Mouse (Mus musculus): ENCODE data around the gene Wfdc2. TPM values are rescaled to one million over a fixed set of nuclear protein-coding genes. Genes with fewer than 3 reads are reported as not detected.

Wfdc2 gene
- polyA plus RNA-seq, 1 experiment: not detected

DNA sequence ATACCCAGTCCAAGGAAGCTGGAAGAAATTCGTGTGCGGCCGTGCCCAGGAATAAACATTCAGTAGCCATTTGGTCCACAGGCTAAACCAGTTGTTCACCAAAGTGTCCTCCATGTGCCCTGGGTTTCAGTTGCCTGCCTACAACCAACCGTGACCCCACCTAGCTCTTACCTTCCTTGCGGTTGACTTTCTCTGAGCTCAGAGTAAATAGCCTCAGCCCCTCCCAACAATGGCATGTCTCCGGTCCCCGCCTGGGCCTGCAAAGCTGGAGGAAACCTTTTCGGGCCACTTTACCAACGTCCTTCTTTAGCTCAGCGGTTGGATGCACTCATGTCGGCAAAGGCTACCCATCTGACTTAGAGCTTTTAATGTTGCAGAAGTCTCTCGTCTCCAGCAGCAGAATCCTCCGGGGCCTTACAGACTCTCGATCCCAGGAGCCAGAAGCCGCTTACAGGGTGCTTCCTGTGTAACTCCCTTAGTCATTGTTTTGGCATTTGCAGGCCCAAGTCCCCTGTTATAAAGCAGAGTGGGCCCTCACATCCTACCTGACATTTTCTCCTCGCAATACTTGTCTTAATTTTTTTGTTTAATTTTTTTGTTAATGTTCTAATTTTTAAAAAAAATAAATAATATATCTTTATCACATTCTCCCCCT, 3.1 kb upstream of the Wfdc2 start:
- H3K4me2 ChIP-seq (ENCODE audit: low read depth): no peak overlapping the region
- H3K36me3 ChIP-seq (ENCODE audit: control insufficient read depth, insufficient read depth): no peaks in the 10 kb centered on the region
- H3K4me3 ChIP-seq: no peak overlapping the region
- TF ChIP-seq MYOG (IDR thresholded peaks at IDR 0.05; ENCODE audit: control insufficient read depth in 1 of 3, insufficient read depth in 1 of 3, insufficient read length in 2 of 3, low read depth in 2 of 3) (no peak), TCF12 (IDR thresholded peaks at IDR 0.05; ENCODE audit: insufficient read depth, poor library complexity, severe bottlenecking) (no peak), POLR2AphosphoS2 (IDR thresholded peaks at IDR 0.05; ENCODE audit: insufficient read length, low read depth) (no peak), MYOD1 (IDR thresholded peaks at IDR 0.05; ENCODE audit: control insufficient read depth in 1 of 3, insufficient read length in 2 of 3, low read depth in 2 of 3) (no peak), USF1 (IDR thresholded peaks at IDR 0.05; ENCODE audit: low read depth) (no peak), MAX (IDR thresholded peaks at IDR 0.05; ENCODE audit: low read depth) (no peak), POLR2A (IDR thresholded peaks at IDR 0.05; ENCODE audit: insufficient read length, low read depth) (no peak), CEBPB (IDR thresholded peaks at IDR 0.05; ENCODE audit: insufficient read depth, poor library complexity, severe bottlenecking) (no peak), REST (IDR thresholded peaks at IDR 0.05; ENCODE audit: insufficient read depth, insufficient read length) (no peak), TCF3 (IDR thresholded peaks at IDR 0.05; ENCODE audit: insufficient read length, low read depth) (no peak)
- no peaks in the 10 kb centered on the region for H3K79me2 ChIP-seq (ENCODE audit: control insufficient read depth, insufficient read depth)
- H3ac ChIP-seq (ENCODE audit: control insufficient read depth, insufficient read length): no peak overlapping the region
- peaks cover 23% of the 10 kb centered on the region for H3K27me3 ChIP-seq (ENCODE audit: control insufficient read depth, insufficient read depth, insufficient read length)

DNA sequence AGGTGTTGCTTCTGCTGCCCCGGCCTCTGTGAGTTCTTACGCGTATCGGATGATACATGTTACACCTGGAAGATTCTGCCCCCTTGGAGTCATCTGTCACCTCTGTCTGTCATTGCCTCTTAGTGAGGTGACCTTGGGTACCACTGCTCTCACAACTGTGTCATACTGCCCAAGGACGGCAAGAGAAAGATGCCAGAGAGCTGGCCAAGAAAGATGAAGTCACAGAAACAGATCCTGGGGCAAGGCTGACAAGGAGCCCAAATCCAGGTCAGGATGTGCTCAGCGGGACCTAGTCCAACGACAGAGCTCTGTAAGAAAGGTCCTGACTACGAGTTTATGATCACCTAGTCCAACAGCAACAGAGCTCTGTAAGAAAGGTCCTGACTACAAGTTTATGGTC, 2.1 kb upstream of the Wfdc2 start:
- Histone ChIP-seq H3ac (ENCODE audit: control insufficient read depth, insufficient read length) (no peak overlapping the region), H3K79me2 (ENCODE audit: control insufficient read depth, insufficient read depth) (no peaks in the 10 kb centered on the region), H3K27me3 (ENCODE audit: control insufficient read depth, insufficient read depth, insufficient read length) (peaks cover 32% of the 10 kb centered on the region), H3K36me3 (ENCODE audit: control insufficient read depth, insufficient read depth) (no peaks in the 10 kb centered on the region), H3K4me3 (no peak overlapping the region), H3K4me2 (ENCODE audit: low read depth) (no peak overlapping the region)
- no peak for TF ChIP-seq REST (IDR thresholded peaks at IDR 0.05; ENCODE audit: insufficient read depth, insufficient read length)
- no peak for TF ChIP-seq MYOG (IDR thresholded peaks at IDR 0.05; ENCODE audit: control insufficient read depth in 1 of 3, insufficient read depth in 1 of 3, insufficient read length in 2 of 3, low read depth in 2 of 3)
- TF ChIP-seq TCF12 (IDR thresholded peaks at IDR 0.05; ENCODE audit: insufficient read depth, poor library complexity, severe bottlenecking): no peak

DNA sequence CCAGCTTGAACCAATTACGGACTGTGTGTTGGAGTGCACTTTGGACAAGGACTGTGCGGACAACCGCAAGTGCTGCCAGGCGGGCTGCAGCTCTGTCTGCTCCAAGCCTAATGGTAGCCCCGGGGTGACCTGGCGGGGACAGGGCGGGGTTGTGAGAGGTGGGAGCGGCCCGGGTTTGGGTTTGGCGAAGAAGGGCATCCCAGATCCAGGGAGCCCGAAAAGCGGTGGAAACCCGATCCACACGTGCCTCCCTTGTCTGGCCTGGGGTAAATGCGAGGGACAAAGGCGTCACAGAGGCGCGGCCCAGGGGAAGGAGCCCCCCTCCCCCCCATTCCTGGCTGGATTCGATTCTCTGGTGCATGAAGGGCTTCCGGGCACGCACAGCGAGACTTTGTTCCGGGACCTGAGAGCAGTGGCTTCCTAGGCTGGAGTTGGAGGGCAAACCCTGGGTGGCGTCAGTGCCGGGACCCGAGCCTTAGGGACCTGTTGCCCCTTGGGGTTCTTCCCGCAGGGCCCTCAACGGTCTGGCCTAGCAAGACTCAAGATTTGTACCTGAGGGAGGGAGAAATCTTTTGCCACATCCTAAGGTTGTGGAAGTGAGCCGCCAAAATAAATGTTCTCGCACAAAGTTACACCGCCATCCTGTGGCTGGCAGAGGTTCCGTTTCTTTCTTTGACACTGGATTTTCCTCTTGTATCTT, 1.3 kb downstream of the Wfdc2 start:
- no peak overlapping the region for H3K4me3 ChIP-seq

DNA sequence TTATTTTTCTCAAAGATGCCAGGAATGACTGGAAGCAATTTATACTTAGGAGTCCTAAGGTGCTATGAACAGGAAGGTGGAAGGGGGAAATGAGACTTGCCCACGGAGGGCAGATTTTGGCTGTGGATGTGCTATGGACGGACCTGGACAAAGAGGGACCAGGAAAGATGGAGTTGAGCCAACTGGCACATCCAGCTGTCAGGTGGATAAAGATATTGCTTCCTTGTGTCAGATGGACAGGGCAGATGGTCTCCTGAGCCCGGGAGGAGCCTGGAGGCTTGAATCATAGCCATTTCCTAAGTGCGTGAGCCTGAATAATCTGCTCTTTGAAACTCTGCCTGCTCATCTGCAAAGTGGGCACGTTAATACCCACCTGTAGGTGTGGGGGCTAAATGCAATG, 2.1 kb downstream of the Wfdc2 start:
- H3K4me3 ChIP-seq: no peak overlapping the region
- H3K79me2 ChIP-seq (ENCODE audit: control insufficient read depth, insufficient read depth): no peaks in the 10 kb centered on the region
- H3K27me3 ChIP-seq (ENCODE audit: control insufficient read depth, insufficient read depth, insufficient read length): peaks cover 47% of the 10 kb centered on the region
- H3K4me2 ChIP-seq (ENCODE audit: low read depth): no peak overlapping the region
- H3K36me3 ChIP-seq (ENCODE audit: control insufficient read depth, insufficient read depth): no peaks in the 10 kb centered on the region
- TF ChIP-seq MAX (IDR thresholded peaks at IDR 0.05; ENCODE audit: low read depth) (no peak), POLR2A (IDR thresholded peaks at IDR 0.05; ENCODE audit: insufficient read length, low read depth) (no peak)
- no peak overlapping the region for H3ac ChIP-seq (ENCODE audit: control insufficient read depth, insufficient read length)

More for the DNA sequence above, 1.3 kb downstream of the Wfdc2 start:
- no peak for TF ChIP-seq E2F4 (IDR thresholded peaks at IDR 0.05; ENCODE audit: insufficient read depth)
- no peak for TF ChIP-seq TCF3 (IDR thresholded peaks at IDR 0.05; ENCODE audit: insufficient read length, low read depth)
- no peak for TF ChIP-seq POLR2AphosphoS2 (IDR thresholded peaks at IDR 0.05; ENCODE audit: insufficient read length, low read depth)
- TF ChIP-seq MAX (IDR thresholded peaks at IDR 0.05; ENCODE audit: low read depth): no peak
- no peak for TF ChIP-seq MYOD1 (IDR thresholded peaks at IDR 0.05; ENCODE audit: control insufficient read depth in 1 of 3, insufficient read length in 2 of 3, low read depth in 2 of 3)
- no peak for TF ChIP-seq TCF12 (IDR thresholded peaks at IDR 0.05; ENCODE audit: insufficient read depth, poor library complexity, severe bottlenecking)
- no peak for TF ChIP-seq USF1 (IDR thresholded peaks at IDR 0.05; ENCODE audit: low read depth)
- TF ChIP-seq REST (IDR thresholded peaks at IDR 0.05; ENCODE audit: insufficient read depth, insufficient read length): no peak
- no peak for TF ChIP-seq MYOG (IDR thresholded peaks at IDR 0.05; ENCODE audit: control insufficient read depth in 1 of 3, insufficient read depth in 1 of 3, insufficient read length in 2 of 3, low read depth in 2 of 3)
- no peak for TF ChIP-seq SRF (IDR thresholded peaks at IDR 0.05; ENCODE audit: control insufficient read depth, insufficient read length, low read depth)
- no peak for TF ChIP-seq CEBPB (IDR thresholded peaks at IDR 0.05; ENCODE audit: insufficient read depth, poor library complexity, severe bottlenecking)
- Histone ChIP-seq H3K79me2 (ENCODE audit: control insufficient read depth, insufficient read depth) (no peaks in the 10 kb centered on the region), H3K4me2 (ENCODE audit: low read depth) (peak overlapping the region; percentile 30), H3ac (ENCODE audit: control insufficient read depth, insufficient read length) (no peak overlapping the region), H3K27me3 (ENCODE audit: control insufficient read depth, insufficient read depth, insufficient read length) (peaks cover 47% of the 10 kb centered on the region), H3K36me3 (ENCODE audit: control insufficient read depth, insufficient read depth) (no peaks in the 10 kb centered on the region)

DNA sequence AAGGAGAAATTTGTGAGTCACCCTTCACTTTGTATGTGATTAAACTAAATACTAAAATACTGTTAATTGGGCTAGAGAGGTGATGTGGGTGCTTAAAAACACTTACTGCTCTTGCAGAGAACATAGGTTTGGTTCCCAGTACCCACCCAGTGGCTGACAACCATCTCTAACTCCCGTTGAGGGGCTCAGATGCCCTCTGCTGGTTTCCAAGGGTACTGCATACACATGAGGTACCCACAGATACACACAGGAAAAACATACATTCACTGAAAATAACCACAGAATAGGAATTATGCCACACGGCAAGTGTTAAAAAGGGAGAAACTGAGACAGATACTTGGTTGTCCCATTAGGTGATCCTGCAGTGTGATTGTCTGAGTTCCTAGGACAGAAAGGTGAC, 4.8 kb downstream of the Wfdc2 start:
- H3K79me2 ChIP-seq (ENCODE audit: control insufficient read depth, insufficient read depth): no peaks in the 10 kb centered on the region
- no peak overlapping the region for H3ac ChIP-seq (ENCODE audit: control insufficient read depth, insufficient read length)
- H3K36me3 ChIP-seq (ENCODE audit: control insufficient read depth, insufficient read depth): no peaks in the 10 kb centered on the region
- peaks cover 58% of the 10 kb centered on the region for H3K27me3 ChIP-seq (ENCODE audit: control insufficient read depth, insufficient read depth, insufficient read length)
- TF ChIP-seq REST (IDR thresholded peaks at IDR 0.05; ENCODE audit: insufficient read depth, insufficient read length) (no peak), MYOG (IDR thresholded peaks at IDR 0.05; ENCODE audit: control insufficient read depth in 1 of 3, insufficient read depth in 1 of 3, insufficient read length in 2 of 3, low read depth in 2 of 3) (no peak), MYOD1 (IDR thresholded peaks at IDR 0.05; ENCODE audit: control insufficient read depth in 1 of 3, insufficient read length in 2 of 3, low read depth in 2 of 3) (no peak), SRF (IDR thresholded peaks at IDR 0.05; ENCODE audit: control insufficient read depth, insufficient read length, low read depth) (no peak), TCF3 (IDR thresholded peaks at IDR 0.05; ENCODE audit: insufficient read length, low read depth) (no peak), CEBPB (IDR thresholded peaks at IDR 0.05; ENCODE audit: insufficient read depth, poor library complexity, severe bottlenecking) (no peak), POLR2AphosphoS2 (IDR thresholded peaks at IDR 0.05; ENCODE audit: insufficient read length, low read depth) (no peak), E2F4 (IDR thresholded peaks at IDR 0.05; ENCODE audit: insufficient read depth) (no peak), TCF12 (IDR thresholded peaks at IDR 0.05; ENCODE audit: insufficient read depth, poor library complexity, severe bottlenecking) (no peak), USF1 (IDR thresholded peaks at IDR 0.05; ENCODE audit: low read depth) (no peak)
- no peak overlapping the region for H3K4me2 ChIP-seq (ENCODE audit: low read depth)
- no peak overlapping the region for H3K4me3 ChIP-seq

Data from myocyte (in vitro differentiated cells).